Mouse (Mus musculus) bone marrow macrophage, adult 2 months (primary cell): ENCODE results near the gene Batf3.

Source experiments
- CTCF ChIP-seq: IDR thresholded peaks from 2 replicates; pipeline ENCODE4 v1.5.1; 2012; ENCODE audit warnings: low read depth, mild to moderate bottlenecking, low read length, moderate library complexity
- POLR2A ChIP-seq: IDR thresholded peaks from 2 replicates; pipeline ENCODE4 v1.6.1; 2012; ENCODE audit warnings: mild to moderate bottlenecking, low read depth, low read length, borderline replicate concordance

GRCm38 (mm10) chr1:191140983-191141382 is 43.3 kb downstream of the Batf3 start:
- TF ChIP-seq CTCF (no peak), POLR2A (no peak)
